Mouse (Mus musculus) MEL (cell line): ENCODE results near the gene Herpud2.

Experiments
- NRF1 ChIP-seq: IDR thresholded peaks from 2 replicates; pipeline ENCODE4 v1.6.1; 2014; ENCODE audit warnings: low read depth, mild to moderate bottlenecking, inconsistent platforms, low read length, improper control_type of control experiment, moderate library complexity; ENCODE audit not compliant: poor library complexity, insufficient read depth, severe bottlenecking
- ZC3H11A ChIP-seq: IDR thresholded peaks from 2 replicates; pipeline ENCODE4 v1.6.1; 2012; ENCODE audit warnings: low read depth, mild to moderate bottlenecking, inconsistent platforms, low read length, improper control_type of control experiment
- ZNF384 ChIP-seq: IDR thresholded peaks from 2 replicates; pipeline ENCODE4 v1.6.1; 2012; ENCODE audit warnings: low read depth, mild to moderate bottlenecking, inconsistent platforms, low read length, improper control_type of control experiment

GRCm38 (mm10) chr9:25076505-25076904, 75.1 kb downstream of the Herpud2 start:
- TF ChIP-seq ZC3H11A (no peak), NRF1 (no peak), ZNF384 (no peak)
